Mouse (Mus musculus): Measurements from ENCODE around the gene Ska2. TPM values are rescaled to one million over a fixed set of nuclear protein-coding genes. Genes with fewer than 3 reads are reported as not detected.
A peak's percentile ranks its signal among the peaks of the same experiment; 100 is the strongest.

Ska2 gene
- 1 to 10 TPM; 6.9 to 9.6 TPM for total RNA-seq (2021)
- long read RNA-seq, experiment 1, partial matches to known transcripts: 0 of 3 reads
- long read RNA-seq, experiment 1, other reads (novel, unspliced or antisense): 1 of 3 reads
- long read RNA-seq, experiment 2, transcript Ska2-201 (4 exons, 3,037 nt): major isoform, 5 of 5 reads
- long read RNA-seq, experiment 2, partial matches to known transcripts: 0 of 5 reads
- long read RNA-seq, experiment 2, other reads (novel, unspliced or antisense): 0 of 5 reads

GRCm38 (mm10) chr11:87108755-87109518 lies at the start of gene Ska2:
Gene Ska2 (plus strand): TSS chr11:87109234.
- peak; percentile 91 for DNase-seq

GRCm38 (mm10) chr11:87060410-87060809 lies 48.6 kb upstream of the Ska2 start:
- DNase-seq: no peak

GRCm38 (mm10) chr11:87062087-87062486 lies 46.9 kb upstream of the Ska2 start:
- no peak for DNase-seq

- peak; percentile 60 for DNase-seq
Measured at GRCm38 (mm10) chr11:87073343-87073865, 35.6 kb upstream of the Ska2 start.

DNA sequence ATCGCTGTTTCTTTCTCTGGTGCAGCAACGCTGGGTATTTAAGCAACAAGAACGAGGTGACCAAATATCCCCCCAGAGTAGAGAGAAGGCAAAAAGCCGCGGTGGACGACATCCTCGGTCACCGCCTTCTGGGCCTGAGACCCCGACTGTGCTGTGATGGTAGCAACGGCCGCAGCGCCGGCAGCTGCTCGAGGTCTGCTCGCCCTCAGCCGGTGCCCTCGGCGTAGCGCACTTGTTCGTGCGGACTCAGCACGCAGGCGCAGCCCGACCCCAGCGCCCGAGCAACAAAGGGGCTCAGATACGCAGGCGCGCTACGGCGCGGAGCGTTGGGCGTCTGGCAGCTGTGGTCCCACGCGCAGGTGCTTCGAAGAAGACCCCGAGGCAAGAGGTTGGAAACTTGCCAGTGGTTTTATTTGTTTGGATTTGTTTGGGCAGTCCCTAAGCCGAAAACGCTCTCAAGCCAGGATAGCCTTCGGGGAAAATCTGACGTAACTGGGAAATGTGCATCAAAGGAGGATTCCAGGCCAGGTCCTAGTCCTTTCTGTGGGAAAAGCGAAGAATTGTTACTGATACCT lies 35.1 kb upstream of the Ska2 start, which contains the start of gene Gdpd1:
TSS of gene Gdpd1 (minus strand) at position 197 of the 575 bp plus-strand sequence.
- peak; percentile 80 for DNase-seq

DNA sequence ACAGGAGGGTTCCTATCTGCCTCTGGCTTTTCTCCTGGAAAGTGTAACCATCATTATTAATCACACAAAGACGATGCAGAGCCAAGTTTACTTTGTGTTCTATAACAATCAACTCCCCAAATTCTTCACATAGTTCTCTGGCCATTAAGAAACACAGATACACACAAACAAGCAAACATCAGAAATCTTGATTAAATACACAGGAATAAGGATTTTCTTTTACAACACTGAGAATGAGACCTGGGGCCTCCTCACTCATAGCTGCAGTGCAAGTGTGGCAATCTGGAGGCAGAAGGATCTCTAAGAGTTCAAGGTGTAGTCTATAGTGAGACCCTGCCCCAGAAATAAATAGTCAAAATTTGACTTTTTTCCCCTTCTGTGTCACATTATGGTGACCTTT lies 25.3 kb upstream of the Ska2 start:
- no peak for DNase-seq

- no peak for DNase-seq
Measured at GRCm38 (mm10) chr11:87085461-87085860, 23.6 kb upstream of the Ska2 start.

DNA sequence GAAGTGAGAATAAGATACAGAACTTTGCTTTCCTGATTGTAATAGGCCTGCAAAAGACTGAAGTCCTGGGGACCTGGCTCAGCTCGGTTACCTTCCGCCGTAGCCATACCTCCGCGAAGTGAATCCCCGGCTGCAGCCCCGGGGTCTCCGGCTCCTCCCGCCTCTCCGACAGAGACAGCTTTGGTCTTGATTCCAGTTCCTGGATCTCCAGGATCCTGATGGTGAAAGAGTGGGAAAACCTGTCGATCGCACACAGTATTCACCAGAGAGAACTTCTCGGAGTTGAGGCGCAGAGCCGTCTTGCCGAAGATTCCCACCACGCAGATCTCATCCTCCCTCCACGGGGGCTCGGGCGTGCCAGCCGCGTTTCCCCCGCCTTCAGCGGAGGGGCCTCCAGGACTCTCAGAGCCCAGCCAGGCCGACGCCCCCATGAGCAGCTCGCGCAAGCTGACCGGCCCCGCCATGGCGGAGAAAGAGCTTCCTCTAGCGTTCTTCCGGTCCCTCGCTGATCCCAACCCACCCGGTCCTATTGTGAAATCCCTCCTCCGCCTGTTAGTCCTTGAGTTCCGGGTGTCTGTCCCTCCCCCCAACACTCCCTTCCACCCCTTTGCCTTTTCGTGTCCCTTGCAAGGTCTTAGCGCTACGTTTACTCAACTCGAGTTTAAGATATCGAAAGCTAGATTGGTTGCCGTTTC lies 22.6 kb upstream of the Ska2 start, which contains the start of gene Smg8:
TSS of gene Smg8 (minus strand) at position 485 of the 695 bp plus-strand sequence.
- DNase-seq: peak; percentile 73

- no peak for DNase-seq
Measured at GRCm38 (mm10) chr11:87087142-87087541, 21.9 kb upstream of the Ska2 start.

- no peak for DNase-seq
Measured at GRCm38 (mm10) chr11:87108409-87108754, 652 bp upstream of the Ska2 start, which contains the start of gene Prr11. Gene Prr11 (minus strand): TSS chr11:87108708.

DNA sequence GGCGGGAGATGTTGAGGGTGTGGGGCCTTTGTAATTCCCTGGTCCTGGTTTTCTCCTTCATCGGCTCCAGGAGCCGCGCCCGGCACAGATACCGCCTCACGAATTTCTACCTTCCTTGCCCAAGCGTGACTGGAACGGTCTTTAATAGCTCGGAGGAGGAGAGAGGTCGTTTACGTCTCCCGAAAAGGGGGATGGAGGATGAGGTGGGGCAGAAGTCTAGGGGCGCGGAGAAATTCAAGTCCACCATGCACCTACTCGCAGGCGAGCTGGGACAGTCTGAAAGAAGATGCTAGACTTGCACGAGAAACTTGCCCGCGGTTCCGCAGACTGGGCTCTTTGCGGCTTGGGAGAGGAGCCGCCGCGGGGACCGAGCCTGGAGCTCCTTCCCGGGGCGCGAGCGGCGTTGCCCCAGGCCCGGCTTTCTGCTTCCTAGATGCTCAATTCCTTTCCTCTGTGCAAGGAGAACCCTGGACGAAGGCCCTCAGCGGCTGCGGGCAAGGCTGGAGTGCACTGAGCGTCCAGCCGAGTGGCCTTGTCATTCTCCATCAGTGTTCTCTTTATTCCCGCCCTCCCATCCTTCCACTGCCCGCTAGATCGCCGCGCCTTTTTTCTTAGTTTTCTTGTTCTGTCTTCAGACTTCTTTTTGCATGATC lies 611 bp downstream of the Ska2 start:
- peak; percentile 17 for DNase-seq

DNA sequence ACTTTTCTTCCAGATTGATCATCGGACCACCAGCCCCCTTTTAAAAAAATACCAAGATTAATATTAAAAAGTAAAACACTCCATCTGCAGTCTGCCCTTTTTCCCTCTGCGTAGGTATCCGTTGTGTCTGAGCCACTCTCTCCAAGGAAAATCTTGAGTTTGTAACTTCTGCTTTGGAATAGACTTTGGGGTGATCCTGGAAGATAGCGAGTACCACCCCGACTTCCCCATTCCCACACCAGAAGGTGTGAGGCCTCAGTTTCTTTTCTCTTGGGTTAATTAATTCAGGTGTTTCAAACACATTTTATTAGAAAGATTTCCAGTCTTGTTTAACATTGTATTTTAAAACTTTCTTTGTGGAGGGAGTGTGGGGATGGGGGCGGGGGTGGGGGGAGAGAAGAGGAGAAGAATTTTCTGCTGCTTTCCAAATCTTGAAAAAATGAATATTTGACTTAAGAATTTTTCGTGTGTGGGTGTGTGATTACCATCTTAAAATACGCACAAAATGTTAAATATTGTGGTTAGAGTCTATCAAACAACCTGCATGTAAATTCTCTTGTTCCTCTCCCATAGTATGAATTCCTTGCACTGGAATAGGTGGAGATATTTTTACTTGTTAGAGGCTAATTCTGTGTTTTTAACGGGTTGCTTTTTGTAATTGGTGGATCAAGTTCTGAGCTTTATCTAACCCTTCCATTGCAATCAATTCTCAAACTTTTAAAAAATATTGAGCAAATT lies 1.3 kb downstream of the Ska2 start:
- no peak for DNase-seq

- DNase-seq: no peak
Measured at GRCm38 (mm10) chr11:87121864-87122263, 12.8 kb downstream of the Ska2 start.

DNA sequence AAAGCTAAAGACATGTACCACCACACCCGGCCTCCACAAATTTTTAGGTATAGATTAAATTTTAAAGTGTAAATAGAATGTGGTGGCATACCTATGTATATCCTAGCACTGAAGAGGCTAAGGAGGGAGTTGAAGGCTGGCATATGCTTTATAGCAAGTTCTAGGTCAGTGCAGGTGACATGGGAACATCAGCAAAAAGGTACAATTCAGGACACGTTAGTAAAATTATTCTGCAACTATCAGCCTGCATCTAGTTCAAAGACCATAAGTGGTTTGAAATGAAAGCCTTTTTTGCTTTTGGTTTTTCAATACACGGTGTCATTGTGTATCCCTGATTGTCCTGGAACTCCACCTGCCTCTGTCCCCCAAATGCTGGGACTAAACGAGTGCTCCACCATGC lies 16.5 kb downstream of the Ska2 start:
- DNase-seq: no peak

DNA sequence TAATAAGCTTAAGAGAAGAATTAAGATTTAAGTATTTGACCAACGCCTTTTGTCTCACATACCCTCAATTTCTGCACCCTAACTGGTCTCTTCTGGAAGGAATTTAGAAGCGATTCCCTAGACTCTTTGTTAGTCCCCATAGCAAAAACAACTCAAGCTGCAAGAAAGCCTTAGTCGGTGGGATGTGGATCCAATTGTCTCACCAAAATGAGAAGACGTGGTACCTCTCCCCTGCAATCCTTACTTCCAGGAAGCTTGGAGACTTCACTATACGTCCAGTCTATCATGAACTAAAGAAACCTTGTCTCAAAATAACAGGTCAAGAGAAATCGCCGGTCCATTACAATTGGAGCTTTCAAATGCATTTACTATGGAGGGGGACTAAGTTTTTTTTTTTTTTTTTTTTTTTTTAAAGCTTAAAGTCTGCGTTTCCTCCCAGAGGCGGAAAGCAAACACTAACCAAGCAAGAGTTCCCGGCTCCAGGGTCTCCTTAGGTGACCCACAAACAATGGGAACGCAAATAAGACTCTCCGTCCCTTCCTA lies 17.3 kb downstream of the Ska2 start:
- DNase-seq: no peak

DNA sequence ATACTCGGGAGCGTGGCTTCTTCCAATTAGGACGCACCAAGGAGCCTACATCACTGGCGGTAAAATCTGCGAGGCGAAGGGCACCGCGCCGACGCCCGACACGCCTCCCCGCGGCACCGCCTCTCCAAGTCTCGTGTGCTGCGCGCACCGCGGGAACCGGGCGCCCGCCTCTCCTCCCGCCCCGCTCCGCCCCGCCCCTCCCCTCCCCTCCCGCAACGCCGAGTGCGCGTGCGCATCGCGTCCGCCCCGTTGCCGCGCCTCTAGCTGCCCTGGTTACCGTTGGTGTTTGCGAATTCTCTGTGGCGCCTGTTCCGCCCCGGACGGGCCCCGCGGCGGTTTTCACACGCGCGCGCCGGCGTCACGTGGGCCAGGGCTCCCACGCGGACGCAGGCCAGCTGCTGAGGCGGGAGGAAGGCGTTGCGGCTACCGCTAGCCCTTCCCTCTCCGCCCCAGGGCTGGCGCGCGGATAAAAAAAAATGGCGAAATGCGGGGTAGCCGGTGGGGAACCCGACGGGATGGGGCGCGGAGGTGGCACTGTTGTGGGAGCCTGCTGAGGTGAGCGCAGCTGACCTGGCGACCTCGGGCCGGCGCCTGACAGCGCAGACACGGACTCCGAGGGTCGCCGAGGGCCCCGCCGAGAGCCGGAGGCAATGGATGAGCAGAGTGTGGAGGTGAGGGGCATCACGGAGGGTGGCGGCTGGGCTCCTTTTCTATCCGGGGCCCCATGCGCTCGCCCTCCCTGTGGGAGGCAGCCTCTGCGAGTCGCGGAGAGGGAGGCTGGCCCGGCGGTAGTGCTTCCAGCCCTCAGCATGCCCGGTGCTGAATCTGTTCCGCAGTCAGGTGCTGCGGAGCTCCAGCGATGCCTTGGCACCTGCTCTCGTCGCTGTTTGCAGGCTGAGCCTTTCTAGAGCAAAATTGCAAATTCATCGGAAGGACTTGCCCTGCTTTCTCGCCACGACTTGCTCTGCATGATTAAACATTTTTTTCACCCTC lies 18.1 kb downstream of the Ska2 start, which contains the start of gene Trim37:
TSS of gene Trim37 (plus strand) at position 254 of the 993 bp plus-strand sequence.
- DNase-seq: peak; percentile 80

DNA sequence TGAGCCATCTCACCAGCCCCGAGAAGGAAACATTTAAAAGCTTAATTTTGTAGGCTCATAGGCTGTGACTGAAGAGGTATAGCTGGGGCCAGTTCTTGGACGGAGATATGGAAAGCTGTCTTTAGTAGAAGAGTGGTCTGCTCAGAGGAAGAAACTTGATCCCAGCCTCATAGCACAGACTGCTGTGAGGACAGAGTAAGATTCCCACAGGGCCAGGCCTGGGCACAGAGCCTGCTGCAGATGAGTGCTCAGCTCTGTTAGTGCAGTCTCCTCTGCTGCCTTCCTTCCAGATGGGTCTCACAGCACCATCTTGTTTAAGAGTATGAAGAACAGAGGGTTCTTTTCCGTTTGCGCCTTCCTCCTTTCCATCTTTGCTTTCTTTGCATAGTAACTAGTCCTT lies 27.2 kb downstream of the Ska2 start:
- DNase-seq: peak; percentile 11

DNA sequence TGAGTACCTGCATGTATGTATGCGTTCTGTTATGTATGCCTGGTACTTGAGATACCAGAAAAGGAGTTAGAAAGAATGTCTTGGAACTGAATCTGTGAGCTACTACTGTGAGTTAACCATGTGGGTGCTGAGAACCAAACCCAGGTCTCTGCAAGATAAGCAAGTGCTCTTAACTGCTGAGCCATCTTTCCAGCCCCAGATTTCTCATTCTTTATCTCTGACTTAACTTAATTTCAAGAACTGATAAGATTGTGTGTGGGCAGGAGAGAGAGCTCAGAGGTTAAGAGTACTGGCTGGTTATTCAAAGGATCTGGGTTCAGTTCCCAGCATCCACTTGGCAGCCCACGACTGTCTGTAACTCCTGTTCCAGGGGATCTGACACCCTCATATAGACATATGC lies 49.0 kb downstream of the Ska2 start:
- DNase-seq: no peak

- DNase-seq: no peak
Measured at GRCm38 (mm10) chr11:87162687-87163086, 53.7 kb downstream of the Ska2 start.
